Mouse (Mus musculus) intestine, embryonic 16.5 days (tissue): ENCODE data around the gene Defb26. TPM values are rescaled to one million over a fixed set of nuclear protein-coding genes. Genes with fewer than 3 reads are reported as not detected.

Experiments used
- ATAC-seq: fragments of 200-750 bp; cut with Nextera tagmentation; 2 replicates; pipeline ENCODE4 v1.8.0; 2017; ENCODE audit warnings: moderate TSS enrichment, moderate library complexity
- H3K27ac ChIP-seq: fragments of 300-500 bp; sonication (generic); 2 replicates; pipeline ENCODE4 v1.5.1; 2014; ENCODE audit warnings: mild to moderate bottlenecking, low read length
- H3K27me3 ChIP-seq: fragments of 300-500 bp; sonication (generic); replicated peaks from 2 replicates; pipeline ENCODE4 v1.6.1; 2014; ENCODE audit warnings: low read length, control low read depth, mixed read lengths; ENCODE audit not compliant: control insufficient read depth, insufficient read depth
- H3K36me3 ChIP-seq: fragments of 300-500 bp; sonication (generic); 2 replicates; pipeline ENCODE4 v1.6.1; 2014; ENCODE audit warnings: low read length, control low read depth; ENCODE audit not compliant: control insufficient read depth, insufficient read depth
- H3K4me1 ChIP-seq: fragments of 300-500 bp; sonication (generic); 2 replicates; pipeline ENCODE4 v1.6.1; 2014; ENCODE audit warnings: low read length, control low read depth, mixed read lengths; ENCODE audit not compliant: control insufficient read depth, insufficient read depth
- H3K4me2 ChIP-seq: fragments of 300-500 bp; sonication (generic); 2 replicates; pipeline ENCODE4 v1.6.1; 2014; ENCODE audit warnings: low read depth, low read length, control low read depth
- H3K4me3 ChIP-seq: fragments of 300-500 bp; sonication (generic); 2 replicates; pipeline ENCODE4 v1.5.1; 2014; ENCODE audit warnings: mild to moderate bottlenecking, low read length
- H3K9ac ChIP-seq: fragments of 300-500 bp; sonication (generic); 2 replicates; pipeline ENCODE4 v1.6.1; 2014; ENCODE audit warnings: low read depth, low read length
- H3K9me3 ChIP-seq: fragments of 300-500 bp; sonication (generic); 2 replicates; pipeline ENCODE4 v1.6.1; 2016; ENCODE audit warnings: low read length, control low read depth; ENCODE audit not compliant: control insufficient read depth
- WGBS: fragments of 180-500 bp; shearing (Covaris S2); extraction: QIAGEN DNeasy Blood & Tissue Kit; methylation state at CpG from one replicate; pipeline ENCODE4 v1.1.7; 2014; 5-methylcytosine and 5-hydroxymethylcytosine counted together
- polyA plus RNA-seq: library from polyadenylated mRNA; unstranded; fragments of >200 nt; fragmentation: Nextera tagmentation; extraction: Ambion mirVana; gene quantifications from 2 replicates; pipeline ENCODE4 v1.2.1, GENCODE M21; 2015

Defb26 gene
- polyA plus RNA-seq, 1 experiment from 2014 or later = not detected

DNA sequence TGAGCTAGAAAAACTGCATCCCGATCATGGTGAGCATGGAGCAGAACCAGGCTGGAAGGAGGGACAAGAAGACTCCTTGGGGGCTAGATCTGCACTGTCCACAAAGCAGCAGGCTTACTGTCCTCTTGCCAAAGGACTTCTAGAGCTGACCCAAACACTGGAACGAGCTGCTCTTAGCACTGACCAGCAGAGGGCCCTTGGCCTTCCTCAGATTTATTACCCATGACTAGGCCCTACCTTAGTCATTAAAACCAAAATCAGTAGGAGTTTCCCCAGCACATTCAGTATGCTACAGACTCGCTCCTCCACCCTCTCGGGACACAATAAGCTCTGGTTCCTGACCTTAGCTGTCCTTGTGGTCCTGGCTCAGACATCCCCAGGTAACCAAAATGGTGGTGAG is 6.5 kb upstream of the Defb26 start, which contains the start of gene Defb28:
TSS of gene Defb28 (plus strand) at position 275 of the 400 bp plus-strand sequence.
- ATAC-seq = no peak
- Histone ChIP-seq H3K36me3 (no peaks in the 10 kb centered on the region), H3K4me1 (no peaks in the 10 kb centered on the region), H3K4me3 (no peak within 1 kb of the TSS), H3K9ac (no peak within 1 kb of the TSS), H3K4me2 (no peak within 1 kb of the TSS), H3K9me3 (no peaks in the 10 kb centered on the region), H3K27me3 (no peaks in the 10 kb centered on the region), H3K27ac (no peak within 1 kb of the TSS)
- whole genome bisulfite sequencing = 69% methylated on average over 4 of the region's 4 CpGs

DNA sequence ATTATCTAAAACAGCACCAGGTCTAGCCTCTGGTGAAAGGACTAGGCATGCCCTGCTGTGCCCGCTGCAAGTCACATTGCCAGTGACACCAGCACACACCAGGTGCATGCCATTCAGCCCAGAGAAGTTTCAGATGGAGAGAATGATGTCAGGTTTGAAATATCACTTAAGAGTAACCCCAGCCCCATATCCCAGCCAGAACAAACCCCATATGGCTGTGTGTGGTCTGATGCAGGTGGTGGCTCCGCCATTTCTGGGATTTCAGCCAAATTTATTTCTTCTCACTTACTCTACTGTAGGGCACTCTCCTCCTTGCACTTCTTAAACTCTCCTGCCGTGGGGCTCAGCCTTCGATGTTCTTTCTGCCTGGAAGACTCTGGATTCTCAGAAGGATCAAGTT is 4.6 kb upstream of the Defb26 start:
- Histone ChIP-seq H3K4me3 (no peak overlapping the region), H3K9ac (no peak overlapping the region), H3K27me3 (no peaks in the 10 kb centered on the region), H3K4me2 (no peak overlapping the region), H3K27ac (no peak overlapping the region), H3K36me3 (no peaks in the 10 kb centered on the region), H3K4me1 (no peaks in the 10 kb centered on the region), H3K9me3 (no peaks in the 10 kb centered on the region)
- ATAC-seq = no peak
- 63% methylated on average over 4 of the region's 4 CpGs for WGBS

DNA sequence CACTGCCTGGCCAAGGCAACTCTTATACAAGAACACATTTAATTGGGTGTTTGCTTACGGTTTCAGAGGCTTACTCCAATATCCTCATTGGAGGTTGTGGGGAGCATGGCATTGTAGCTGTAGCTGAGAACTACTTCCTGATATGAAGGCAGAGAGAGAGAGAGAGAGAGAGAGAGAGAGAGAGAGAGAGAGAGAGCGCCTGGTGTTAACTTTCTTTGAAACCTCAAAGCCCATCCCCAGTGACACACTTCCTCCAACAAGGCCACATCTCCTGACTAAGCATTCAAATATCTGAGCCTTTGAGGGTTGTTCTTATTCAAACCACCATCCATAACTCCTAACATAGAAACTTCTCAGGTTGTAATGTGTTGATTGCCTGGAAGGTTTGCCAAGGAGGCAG is 7.5 kb downstream of the Defb26 start:
- no peak for ATAC-seq
- 85% methylated on average over 2 of the region's 2 CpGs for WGBS
- H3K27me3 ChIP-seq = no peaks in the 10 kb centered on the region
- no peaks in the 10 kb centered on the region for H3K9me3 ChIP-seq
- no peak overlapping the region for H3K4me3 ChIP-seq
- no peak overlapping the region for H3K9ac ChIP-seq
- H3K36me3 ChIP-seq = no peaks in the 10 kb centered on the region
- no peaks in the 10 kb centered on the region for H3K4me1 ChIP-seq
- H3K4me2 ChIP-seq = no peak overlapping the region
- no peak overlapping the region for H3K27ac ChIP-seq

DNA sequence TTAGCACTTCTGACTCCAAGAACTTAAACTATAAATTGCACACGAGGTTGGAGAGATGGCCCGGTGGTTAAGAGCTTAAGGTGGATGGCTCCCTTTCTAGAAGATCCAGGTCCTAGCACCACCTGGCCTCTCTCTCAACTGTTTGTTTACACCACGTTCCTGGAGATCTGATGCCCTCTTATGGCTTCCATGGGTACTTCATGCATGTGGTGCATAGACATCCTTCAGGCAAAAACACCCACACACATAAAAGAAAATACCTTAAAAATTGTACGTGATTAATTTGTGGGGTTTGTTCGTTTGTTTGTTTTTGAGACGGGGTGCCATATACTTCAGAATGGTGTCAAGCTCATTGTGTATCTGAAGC is 10.6 kb downstream of the Defb26 start:
- 74% methylated on average over 6 of the region's 6 CpGs for WGBS
- Histone ChIP-seq H3K4me1 (no peaks in the 10 kb centered on the region), H3K36me3 (no peaks in the 10 kb centered on the region)

DNA sequence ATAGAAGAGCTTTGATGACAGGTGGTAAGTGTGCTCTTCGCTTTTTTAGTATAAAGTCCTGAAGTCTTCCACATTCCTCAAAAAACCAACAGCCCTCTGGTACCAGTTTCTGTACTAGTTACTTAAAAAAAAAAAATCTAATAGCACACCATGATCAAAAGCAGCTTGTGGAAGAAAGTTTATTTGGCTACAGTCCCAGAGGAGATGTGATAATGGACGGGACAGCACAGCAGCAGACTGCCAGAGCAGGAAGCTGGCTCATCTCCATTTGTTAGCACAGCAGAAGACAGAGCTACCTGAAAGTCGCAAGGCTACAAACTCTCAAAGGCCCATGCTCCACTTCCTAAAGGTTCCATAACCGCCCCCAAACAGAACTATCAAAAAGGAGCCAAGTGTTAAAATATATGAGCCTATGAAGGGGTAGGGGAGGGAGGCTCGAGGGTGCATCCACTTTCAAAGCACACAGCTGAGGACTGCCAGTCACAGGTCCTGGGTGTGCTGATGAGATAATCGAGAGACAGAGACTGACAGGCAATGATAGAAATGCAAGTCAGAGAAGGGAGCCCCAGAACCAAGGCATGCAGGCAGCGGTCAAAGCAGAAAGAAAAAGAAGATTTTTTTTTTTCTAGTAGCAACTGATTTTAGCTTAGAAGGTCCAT is 11.2 kb downstream of the Defb26 start:
- H3K4me3 ChIP-seq = no peak overlapping the region
- ATAC-seq = no peak
- no peaks in the 10 kb centered on the region for H3K4me1 ChIP-seq
- no peaks in the 10 kb centered on the region for H3K36me3 ChIP-seq
- no peak overlapping the region for H3K4me2 ChIP-seq
- no peaks in the 10 kb centered on the region for H3K27me3 ChIP-seq
- WGBS = 68% methylated on average over 7 of the region's 7 CpGs
- H3K27ac ChIP-seq = no peak overlapping the region
- H3K9ac ChIP-seq = no peak overlapping the region
- H3K9me3 ChIP-seq = no peaks in the 10 kb centered on the region

More for the DNA sequence above, 10.6 kb downstream of the Defb26 start:
- ATAC-seq = no peak
- Histone ChIP-seq H3K27me3 (no peaks in the 10 kb centered on the region), H3K9ac (no peak overlapping the region), H3K27ac (no peak overlapping the region), H3K4me3 (no peak overlapping the region), H3K9me3 (no peaks in the 10 kb centered on the region), H3K4me2 (no peak overlapping the region)

GRCm38 (mm10) chr2:152498020-152498419 is 13.5 kb downstream of the Defb26 start:
- Histone ChIP-seq H3K4me3 (no peak overlapping the region), H3K9ac (no peak overlapping the region), H3K36me3 (no peaks in the 10 kb centered on the region), H3K27me3 (no peaks in the 10 kb centered on the region), H3K4me2 (no peak overlapping the region), H3K9me3 (no peaks in the 10 kb centered on the region), H3K4me1 (no peaks in the 10 kb centered on the region), H3K27ac (no peak overlapping the region)
- WGBS = 77% methylated on average over 6 of the region's 6 CpGs
- ATAC-seq = no peak

DNA sequence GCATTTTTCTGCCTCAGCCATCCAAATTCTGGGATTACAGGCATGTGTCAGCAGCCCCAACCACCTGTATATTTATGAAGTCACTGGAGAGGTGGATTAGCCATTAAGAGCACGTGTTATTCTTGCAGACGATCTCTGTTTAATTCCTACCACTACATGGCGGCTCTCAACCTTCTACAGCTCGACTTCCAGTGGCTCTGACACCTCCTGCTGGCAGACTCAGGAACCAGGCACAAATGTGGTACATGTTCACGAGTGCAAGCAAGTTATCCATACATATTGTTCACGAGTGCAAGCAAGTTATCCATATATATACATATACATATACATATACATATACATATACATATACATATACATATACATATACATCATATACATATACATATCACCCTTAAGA is 18.3 kb downstream of the Defb26 start:
- no peak for ATAC-seq
- H3K4me2 ChIP-seq = no peak overlapping the region
- no peaks in the 10 kb centered on the region for H3K27me3 ChIP-seq
- no peaks in the 10 kb centered on the region for H3K36me3 ChIP-seq
- no peak overlapping the region for H3K9ac ChIP-seq
- whole genome bisulfite sequencing = 75% methylated on average over 6 of the region's 6 CpGs
- no peaks in the 10 kb centered on the region for H3K4me1 ChIP-seq
- no peak overlapping the region for H3K4me3 ChIP-seq
- no peak overlapping the region for H3K27ac ChIP-seq
- H3K9me3 ChIP-seq = no peaks in the 10 kb centered on the region

DNA sequence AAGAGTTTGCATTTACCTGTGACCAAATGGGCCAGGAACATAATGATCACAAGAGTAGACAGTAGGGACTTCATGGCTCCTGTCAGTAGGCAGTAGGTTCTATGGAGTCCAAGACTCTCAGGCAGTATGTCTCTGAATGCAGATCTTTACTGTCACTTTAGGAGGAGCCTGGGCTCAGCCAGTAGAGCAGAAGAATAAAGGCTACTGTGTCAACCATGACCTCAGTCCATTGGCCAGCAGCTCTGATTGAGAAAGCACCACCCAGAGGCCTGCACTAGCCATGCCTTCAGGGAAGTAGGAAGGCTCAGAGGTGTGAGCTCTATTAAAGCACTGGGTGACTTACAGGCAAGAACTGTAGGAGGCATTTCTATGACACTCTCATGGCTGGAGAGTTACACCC is 21.5 kb downstream of the Defb26 start, which contains the start of gene Defb22:
TSS of gene Defb22 (minus strand) at position 101 of the 400 bp plus-strand sequence.
- no peak within 1 kb of the TSS for H3K4me2 ChIP-seq
- no peak within 1 kb of the TSS for H3K9ac ChIP-seq
- H3K9me3 ChIP-seq = no peaks in the 10 kb centered on the region
- no peaks in the 10 kb centered on the region for H3K27me3 ChIP-seq
- no peak within 1 kb of the TSS for H3K4me3 ChIP-seq
- H3K4me1 ChIP-seq = no peaks in the 10 kb centered on the region
- no peak for ATAC-seq
- H3K36me3 ChIP-seq = no peaks in the 10 kb centered on the region
- no peak within 1 kb of the TSS for H3K27ac ChIP-seq

DNA sequence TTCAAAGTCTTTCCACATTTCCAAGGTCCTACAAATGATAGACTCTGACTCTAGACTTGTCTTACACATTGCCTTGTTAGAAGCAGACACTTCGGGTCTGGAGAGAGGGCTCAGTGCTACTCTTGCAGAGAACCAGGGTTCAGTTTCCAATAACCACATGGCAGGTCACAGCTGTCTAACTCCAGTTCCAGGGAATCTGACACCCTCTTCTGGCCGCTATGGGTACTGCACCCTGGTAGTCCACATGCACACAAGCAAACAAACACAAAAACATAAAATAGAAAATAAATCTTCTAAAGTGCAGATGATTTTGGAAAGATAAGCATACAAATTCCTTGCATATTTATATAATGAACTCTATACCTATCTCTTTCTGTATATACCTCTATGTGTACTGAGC is 24.5 kb downstream of the Defb26 start:
- H3K4me3 ChIP-seq = no peak overlapping the region
- H3K4me1 ChIP-seq = no peaks in the 10 kb centered on the region
- 73% methylated on average over 2 of the region's 2 CpGs for WGBS
- no peak overlapping the region for H3K9ac ChIP-seq
- no peaks in the 10 kb centered on the region for H3K36me3 ChIP-seq
- no peak overlapping the region for H3K27ac ChIP-seq
- H3K4me2 ChIP-seq = no peak overlapping the region
- ATAC-seq = no peak
- H3K27me3 ChIP-seq = no peaks in the 10 kb centered on the region
- H3K9me3 ChIP-seq = no peaks in the 10 kb centered on the region

DNA sequence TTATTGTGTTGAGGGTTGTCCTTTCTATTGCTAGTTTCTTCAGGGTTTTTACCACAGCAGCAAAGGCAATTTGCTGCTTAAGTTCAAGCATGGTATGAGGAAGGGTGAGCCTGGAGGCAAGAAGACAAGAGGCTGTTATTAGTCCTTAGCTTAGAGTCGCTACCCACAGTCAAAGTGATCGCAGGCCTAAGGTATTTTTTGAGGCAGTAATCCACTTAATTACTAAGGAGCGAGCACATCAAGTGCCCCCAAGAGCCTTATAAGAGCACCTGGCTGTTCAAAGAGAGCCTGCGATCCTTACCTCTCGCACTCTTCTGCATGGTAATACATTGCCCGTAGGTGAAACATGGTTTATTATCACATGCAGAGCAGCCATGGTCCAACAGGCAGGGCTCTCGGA is 29.8 kb downstream of the Defb26 start:
- 89% methylated on average over 7 of the region's 7 CpGs for WGBS
- H3K27me3 ChIP-seq = no peaks in the 10 kb centered on the region
- no peaks in the 10 kb centered on the region for H3K9me3 ChIP-seq
- no peak for ATAC-seq
- no peak overlapping the region for H3K9ac ChIP-seq
- no peak overlapping the region for H3K4me2 ChIP-seq
- no peak overlapping the region for H3K27ac ChIP-seq
- H3K36me3 ChIP-seq = no peaks in the 10 kb centered on the region
- no peak overlapping the region for H3K4me3 ChIP-seq
- H3K4me1 ChIP-seq = no peaks in the 10 kb centered on the region
